Mouse (Mus musculus) lung, embryonic 15.5 days (tissue): ENCODE data around the gene Olfr1178. TPM values are rescaled to one million over a fixed set of nuclear protein-coding genes. Genes with fewer than 3 reads are reported as not detected.

Experiments
- ATAC-seq: fragments of 200-750 bp; cut with Nextera tagmentation; 2 replicates; pipeline ENCODE4 v1.8.0; 2017; ENCODE audit warnings: moderate number of reproducible peaks, borderline replicate concordance; ENCODE audit not compliant: low FRiP score, low TSS enrichment; ENCODE audit errors: extremely low read depth
- H3K27ac ChIP-seq: fragments of 300-500 bp; sonication (generic); 2 replicates; pipeline ENCODE4 v1.5.1; 2015; ENCODE audit warnings: moderate library complexity, mild to moderate bottlenecking, inconsistent platforms
- H3K27me3 ChIP-seq: fragments of 300-500 bp; sonication (generic); 2 replicates; pipeline ENCODE4 v1.6.1; 2015; ENCODE audit warnings: inconsistent platforms
- H3K36me3 ChIP-seq: fragments of 300-500 bp; sonication (generic); 2 replicates; pipeline ENCODE4 v1.6.1; 2015; ENCODE audit warnings: inconsistent platforms
- H3K4me1 ChIP-seq: fragments of 300-500 bp; sonication (generic); 2 replicates; pipeline ENCODE4 v1.6.1; 2015; ENCODE audit warnings: inconsistent platforms
- H3K4me2 ChIP-seq: fragments of 300-500 bp; sonication (generic); 2 replicates; pipeline ENCODE4 v1.6.1; 2015; ENCODE audit warnings: inconsistent platforms, mild to moderate bottlenecking, moderate library complexity
- H3K4me3 ChIP-seq: fragments of 300-500 bp; sonication (generic); 2 replicates; pipeline ENCODE4 v1.5.1; 2015; ENCODE audit warnings: mild to moderate bottlenecking, inconsistent platforms
- H3K9ac ChIP-seq: fragments of 300-500 bp; sonication (generic); 2 replicates; pipeline ENCODE4 v1.6.1; 2015; ENCODE audit warnings: inconsistent platforms
- H3K9me3 ChIP-seq: fragments of 300-500 bp; sonication (generic); 2 replicates; pipeline ENCODE4 v1.6.1; 2016; ENCODE audit warnings: inconsistent platforms
- WGBS: fragments of 180-500 bp; shearing (Covaris S2); methylation state at CpG from one replicate; pipeline ENCODE4 v1.1.7; 2015; 5-methylcytosine and 5-hydroxymethylcytosine counted together
- polyA plus RNA-seq: library from polyadenylated mRNA; unstranded; fragments of >200 nt; fragmentation: Nextera tagmentation; extraction: Ambion mirVana; gene quantifications from 2 replicates; pipeline ENCODE4 v1.2.1, GENCODE M21; 2015

The Olfr1178 gene
- polyA plus RNA-seq: not detected in 2 replicates

DNA sequence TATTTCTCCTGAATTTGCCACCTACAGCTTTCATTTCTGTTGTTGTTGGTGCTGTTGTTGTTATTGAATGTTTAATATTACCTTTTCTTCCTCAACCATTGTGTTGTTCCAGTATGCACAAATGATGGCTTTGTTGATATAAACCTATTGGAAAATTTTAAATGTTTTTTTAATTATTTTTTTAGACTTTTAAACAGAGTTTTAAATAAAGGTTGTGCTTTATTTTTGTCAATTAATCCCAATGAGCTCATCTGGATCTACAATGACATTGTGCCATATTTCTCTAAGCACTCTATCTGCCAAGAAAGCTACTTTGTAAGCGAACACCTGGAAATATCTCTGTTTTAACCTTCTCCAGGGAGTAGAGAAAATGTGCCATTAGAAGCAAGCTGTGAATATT lies at the start of gene Olfr1178:
Gene Olfr1178 (plus strand): TSS at position 301 of the 400 bp plus-strand sequence.
- no peaks in the 10 kb centered on the region for H3K9me3 ChIP-seq
- no peak within 1 kb of the TSS for H3K4me3 ChIP-seq
- H3K27ac ChIP-seq: no peak within 1 kb of the TSS
- H3K4me1 ChIP-seq: no peaks in the 10 kb centered on the region
- no peaks in the 10 kb centered on the region for H3K36me3 ChIP-seq
- no peak within 1 kb of the TSS for H3K4me2 ChIP-seq
- no peak within 1 kb of the TSS for H3K9ac ChIP-seq
- ATAC-seq: no peak
- no peaks in the 10 kb centered on the region for H3K27me3 ChIP-seq
- WGBS: 81% methylated on average over 1 of the region's 1 CpGs

DNA sequence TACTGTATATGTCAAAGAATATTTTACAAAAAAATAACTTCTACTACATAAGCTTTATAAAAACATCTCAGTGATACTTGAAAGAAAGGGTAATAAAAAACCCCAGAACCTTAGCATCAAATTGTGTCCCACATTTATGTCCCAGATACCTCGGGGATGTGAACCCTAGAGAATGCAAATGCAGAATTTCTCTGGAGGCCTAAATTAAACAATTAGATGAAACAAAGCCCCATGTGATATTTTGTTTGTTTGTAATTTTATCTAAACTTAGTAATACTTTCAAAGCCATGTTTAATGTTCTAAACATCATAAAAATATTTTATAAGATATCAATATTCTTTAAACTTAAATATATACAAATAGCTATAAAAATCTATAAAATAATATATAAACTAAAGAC lies 40.5 kb upstream of the Olfr1178 start, which contains the start of gene Olfr1177-ps:
Gene Olfr1177-ps (minus strand): TSS at position 101 of the 400 bp plus-strand sequence.
- Histone ChIP-seq H3K27me3 (no peaks in the 10 kb centered on the region), H3K4me1 (no peaks in the 10 kb centered on the region), H3K9me3 (no peaks in the 10 kb centered on the region), H3K4me2 (no peak within 1 kb of the TSS), H3K9ac (no peak within 1 kb of the TSS), H3K36me3 (no peaks in the 10 kb centered on the region), H3K4me3 (no peak within 1 kb of the TSS), H3K27ac (no peak within 1 kb of the TSS)
- ATAC-seq: no peak
- 83% methylated on average over 1 of the region's 1 CpGs for WGBS

DNA sequence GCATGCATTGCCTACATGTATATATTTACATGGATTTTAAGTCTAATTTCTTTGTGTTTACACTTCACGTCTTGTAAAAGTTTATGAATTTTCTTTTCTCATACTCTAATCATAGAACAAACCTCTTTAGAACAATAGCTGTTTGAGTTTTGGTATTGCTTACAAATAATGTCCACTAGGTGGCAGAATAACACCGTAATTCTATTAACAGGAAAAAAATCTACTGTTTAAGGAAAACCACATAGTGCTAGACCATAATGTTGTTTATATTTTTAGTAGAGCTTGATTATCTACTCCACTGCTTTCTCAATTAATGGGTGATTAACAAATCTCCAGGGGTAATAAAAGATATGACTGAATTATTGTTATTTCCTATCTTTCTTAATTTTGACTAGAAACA lies 30.6 kb upstream of the Olfr1178 start:
- H3K27me3 ChIP-seq: no peaks in the 10 kb centered on the region
- H3K27ac ChIP-seq: no peak overlapping the region
- no peak for ATAC-seq
- no peak overlapping the region for H3K4me2 ChIP-seq
- H3K36me3 ChIP-seq: no peaks in the 10 kb centered on the region
- 1% methylated on average over 2 of the region's 2 CpGs for WGBS
- no peaks in the 10 kb centered on the region for H3K4me1 ChIP-seq
- no peaks in the 10 kb centered on the region for H3K9me3 ChIP-seq
- no peak overlapping the region for H3K4me3 ChIP-seq
- no peak overlapping the region for H3K9ac ChIP-seq

DNA sequence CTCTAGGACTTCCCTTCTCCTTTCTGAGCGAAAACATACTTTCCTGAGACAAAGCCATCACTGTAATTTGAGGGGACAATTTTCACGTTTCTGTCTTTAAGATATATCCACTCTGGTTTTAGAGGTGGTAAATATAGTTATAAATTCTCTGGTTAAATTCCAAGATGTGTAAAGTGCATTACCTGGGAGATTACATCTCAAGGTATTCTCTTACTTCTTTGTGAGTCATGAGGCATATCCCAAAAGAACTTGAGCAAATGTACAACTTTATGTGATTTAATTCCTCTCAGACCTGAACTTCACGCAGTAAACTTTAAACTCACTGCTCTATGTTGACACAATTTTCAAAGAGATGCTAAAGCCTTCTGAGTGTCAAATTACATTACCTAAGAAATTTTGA lies 19.5 kb downstream of the Olfr1178 start, which contains the start of gene Olfr1179:
Gene Olfr1179 (minus strand): TSS at position 101 of the 400 bp plus-strand sequence.
- no peak within 1 kb of the TSS for H3K27ac ChIP-seq
- no peak for ATAC-seq
- H3K4me1 ChIP-seq: no peaks in the 10 kb centered on the region
- H3K9ac ChIP-seq: no peak within 1 kb of the TSS
- H3K9me3 ChIP-seq: no peaks in the 10 kb centered on the region
- no peaks in the 10 kb centered on the region for H3K36me3 ChIP-seq
- no peak within 1 kb of the TSS for H3K4me3 ChIP-seq
- H3K27me3 ChIP-seq: no peaks in the 10 kb centered on the region
- no peak within 1 kb of the TSS for H3K4me2 ChIP-seq
- 70% methylated on average over 3 of the region's 3 CpGs for WGBS

DNA sequence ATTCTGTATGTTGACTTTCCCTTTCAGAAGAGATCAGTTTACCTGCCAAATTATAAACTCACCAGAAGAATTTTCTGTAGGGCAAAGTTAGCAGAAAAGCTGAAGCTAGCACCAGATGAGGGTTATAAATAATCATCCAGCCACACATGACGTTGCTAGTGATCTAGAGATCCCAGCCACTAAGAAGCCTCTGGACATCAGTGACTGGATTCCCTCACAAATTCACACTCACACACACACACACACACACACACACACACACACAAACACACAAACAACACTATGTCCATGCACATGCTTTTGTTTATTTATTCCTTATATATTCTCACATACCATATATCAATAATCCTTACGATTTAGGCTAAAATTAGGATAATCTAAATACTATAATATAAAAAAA lies 32.2 kb downstream of the Olfr1178 start, which contains the start of gene Olfr1180:
Gene Olfr1180 (minus strand): TSS at position 101 of the 400 bp plus-strand sequence.
- no peak within 1 kb of the TSS for H3K4me2 ChIP-seq
- no peaks in the 10 kb centered on the region for H3K9me3 ChIP-seq
- 68% methylated on average over 2 of the region's 2 CpGs for WGBS

DNA sequence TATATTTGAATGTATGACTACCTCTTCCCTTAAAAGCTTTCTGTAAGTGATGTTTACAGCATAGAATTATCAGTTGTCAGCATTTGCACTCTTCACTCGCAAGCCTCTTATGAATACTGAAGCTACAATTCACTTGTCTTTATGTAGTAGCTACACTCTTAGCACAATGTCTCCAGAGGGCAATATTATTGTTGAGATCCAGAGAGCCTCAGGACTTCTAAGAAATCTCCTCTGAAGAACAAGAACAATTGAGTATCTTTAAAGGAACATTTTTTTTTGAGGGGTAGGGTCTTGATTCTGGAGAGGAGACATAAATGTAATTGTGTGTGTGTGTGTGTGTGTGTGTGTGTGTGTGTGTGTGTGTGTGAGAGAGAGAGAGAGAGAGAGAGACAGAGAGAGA lies 39.2 kb downstream of the Olfr1178 start, which contains the start of gene Olfr1181:
Gene Olfr1181 (minus strand): TSS at position 101 of the 400 bp plus-strand sequence.
- Histone ChIP-seq H3K27ac (no peak within 1 kb of the TSS), H3K4me1 (no peaks in the 10 kb centered on the region), H3K36me3 (no peaks in the 10 kb centered on the region), H3K27me3 (no peaks in the 10 kb centered on the region), H3K4me2 (no peak within 1 kb of the TSS), H3K9ac (no peak within 1 kb of the TSS), H3K4me3 (no peak within 1 kb of the TSS), H3K9me3 (no peaks in the 10 kb centered on the region)
- ATAC-seq: no peak
- 77% methylated on average over 1 of the region's 1 CpGs for WGBS

More for the DNA sequence above, 32.2 kb downstream of the Olfr1178 start, which contains the start of gene Olfr1180:
- Histone ChIP-seq H3K4me3 (no peak within 1 kb of the TSS), H3K27ac (no peak within 1 kb of the TSS), H3K36me3 (no peaks in the 10 kb centered on the region), H3K27me3 (no peaks in the 10 kb centered on the region), H3K9ac (no peak within 1 kb of the TSS), H3K4me1 (no peaks in the 10 kb centered on the region)
- ATAC-seq: no peak

DNA sequence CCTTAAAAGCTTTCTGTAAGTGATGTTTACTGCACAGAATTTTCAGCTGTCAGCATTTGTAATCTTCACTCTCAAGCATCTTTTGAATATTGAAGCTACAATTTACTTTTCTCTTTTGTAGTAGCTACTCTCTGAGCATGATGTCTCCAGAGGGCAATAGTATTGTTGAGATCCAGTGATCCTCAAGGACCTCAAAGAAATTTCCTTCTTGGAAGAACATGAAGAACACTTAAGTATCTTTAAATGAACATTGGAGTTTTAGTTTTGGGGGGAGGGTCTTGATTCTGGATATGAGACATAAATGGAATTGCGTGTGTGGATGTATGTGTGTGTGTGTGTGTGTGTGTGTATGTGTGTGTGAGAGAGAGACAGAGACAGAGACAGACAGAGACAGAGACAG lies 62.2 kb downstream of the Olfr1178 start, which contains the start of gene Gm13757:
Gene Gm13757 (minus strand): TSS at position 101 of the 400 bp plus-strand sequence.
- H3K4me3 ChIP-seq: no peak within 1 kb of the TSS
- no peaks in the 10 kb centered on the region for H3K27me3 ChIP-seq
- no peaks in the 10 kb centered on the region for H3K36me3 ChIP-seq
- 80% methylated on average over 1 of the region's 1 CpGs for WGBS
- no peak within 1 kb of the TSS for H3K9ac ChIP-seq
- ATAC-seq: no peak
- H3K27ac ChIP-seq: no peak within 1 kb of the TSS
- H3K4me1 ChIP-seq: no peaks in the 10 kb centered on the region
- no peak within 1 kb of the TSS for H3K4me2 ChIP-seq
- H3K9me3 ChIP-seq: no peaks in the 10 kb centered on the region

Other genes with a start within 250 kb of the Olfr1178 start
- not detected in 2 replicates for gene Olfr1167, start 231.9 kb upstream of the Olfr1178 start, polyA plus RNA-seq
- not detected in 2 replicates for gene Olfr1168, start 205.2 kb upstream of the Olfr1178 start, polyA plus RNA-seq
- gene Olfr1170, start 158.7 kb upstream of the Olfr1178 start, polyA plus RNA-seq: not detected in 2 replicates
- not detected in 2 replicates for gene Olfr1173, start 107.2 kb upstream of the Olfr1178 start, polyA plus RNA-seq
- not detected in 2 replicates for gene Olfr1174-ps, start 71.9 kb upstream of the Olfr1178 start, polyA plus RNA-seq
- gene Olfr1175-ps, start 59.8 kb upstream of the Olfr1178 start, polyA plus RNA-seq: not detected in 2 replicates
- not detected in 2 replicates for gene Olfr1176, start 50.3 kb upstream of the Olfr1178 start, polyA plus RNA-seq
- gene Olfr1177-ps, start 40.6 kb upstream of the Olfr1178 start, polyA plus RNA-seq: not detected in 2 replicates
- not detected in 2 replicates for gene Olfr1179, start 19.4 kb downstream of the Olfr1178 start, polyA plus RNA-seq
- gene Olfr1180, start 32.1 kb downstream of the Olfr1178 start, polyA plus RNA-seq: not detected in 2 replicates
- not detected in 2 replicates for gene Olfr1181, start 39.1 kb downstream of the Olfr1178 start, polyA plus RNA-seq
- gene Gm13757, start 62.1 kb downstream of the Olfr1178 start, polyA plus RNA-seq: not detected in 2 replicates
- not detected in 2 replicates for gene Olfr1183, start 67.8 kb downstream of the Olfr1178 start, polyA plus RNA-seq
- gene Olfr1184, start 96.5 kb downstream of the Olfr1178 start, polyA plus RNA-seq: not detected in 2 replicates
- gene Olfr1185-ps1, start 106.3 kb downstream of the Olfr1178 start, polyA plus RNA-seq: not detected in 2 replicates
- gene Olfr1186, start 131.5 kb downstream of the Olfr1178 start, polyA plus RNA-seq: not detected in 2 replicates
- not detected in 2 replicates for gene Olfr1188, start 169.9 kb downstream of the Olfr1178 start, polyA plus RNA-seq
- not detected in 2 replicates for gene Olfr1189, start 199.4 kb downstream of the Olfr1178 start, polyA plus RNA-seq